Mouse (Mus musculus) olfactory bulb, adult 2 months (tissue): Measurements from ENCODE around the gene Robo2.

Experiments
- CTCF ChIP-seq: fragments of 200-500 bp; IDR thresholded peaks from 2 replicates; pipeline ENCODE4 v1.5.1; 2012; ENCODE audit warnings: low read depth, mild to moderate bottlenecking, low read length, moderate library complexity; ENCODE audit not compliant: insufficient read depth
- POLR2A ChIP-seq: fragments of 200-500 bp; IDR thresholded peaks from 2 replicates; pipeline ENCODE4 v1.6.1; 2012; ENCODE audit warnings: mild to moderate bottlenecking, low read depth, low read length, moderate library complexity; ENCODE audit not compliant: insufficient read depth

DNA sequence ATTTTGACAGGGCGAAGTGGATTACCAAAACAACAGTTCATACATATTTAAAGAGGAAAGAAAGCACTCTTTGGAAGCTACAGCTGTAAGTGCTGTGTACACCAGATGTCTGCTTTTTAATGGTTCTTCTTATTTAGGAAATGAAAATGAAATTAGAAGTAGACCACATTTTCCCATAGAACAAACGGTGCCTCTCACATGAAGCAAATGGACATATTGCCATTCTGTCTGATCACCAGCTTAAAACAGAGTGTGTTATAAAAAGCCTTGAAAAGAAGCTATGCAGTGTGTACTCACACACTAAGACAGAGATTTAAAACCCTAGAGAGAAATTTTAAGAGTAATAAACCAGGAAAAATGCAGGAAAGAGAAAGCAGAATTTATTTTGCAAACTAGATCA is 153.4 kb downstream of the Robo2 start:
- no peak for TF ChIP-seq CTCF
- no peak for TF ChIP-seq POLR2A
